Mouse (Mus musculus) testis, adult 2 months (tissue): ENCODE measurements at regions not wholly inside any gene's neighbourhood (a gene's known extent, or its start where the extent isn't known, plus 50 kb on each side); places are given as distances from the start of the nearest gene placed in this dataset.

Experiments
- H3K27ac ChIP-seq: fragments of 200-500 bp; 2 replicates; pipeline ENCODE4 v1.5.1; 2012; ENCODE audit warnings: low read depth, low read length; ENCODE audit not compliant: control insufficient read depth, insufficient read depth
- H3K27me3 ChIP-seq: fragments of 200-500 bp; 2 replicates; pipeline ENCODE4 v1.6.1; 2012; ENCODE audit warnings: mild to moderate bottlenecking, low read length, moderate library complexity; ENCODE audit not compliant: control insufficient read depth, insufficient read depth
- H3K36me3 ChIP-seq: fragments of 200-500 bp; 2 replicates; pipeline ENCODE4 v1.6.1; 2012; ENCODE audit warnings: mild to moderate bottlenecking, low read length; ENCODE audit not compliant: control insufficient read depth, insufficient read depth
- H3K4me1 ChIP-seq: fragments of 200-500 bp; 2 replicates; pipeline ENCODE4 v1.6.1; 2012; ENCODE audit warnings: low read length; ENCODE audit not compliant: control insufficient read depth, insufficient read depth
- H3K4me3 ChIP-seq: fragments of 200-500 bp; 2 replicates; pipeline ENCODE4 v1.5.1; 2012; ENCODE audit warnings: low read depth, mild to moderate bottlenecking, low read length, moderate library complexity, mixed read lengths; ENCODE audit not compliant: control insufficient read depth
- CTCF ChIP-seq: fragments of 200-500 bp; IDR thresholded peaks from 2 replicates; pipeline ENCODE4 v1.5.1; 2012; ENCODE audit warnings: low read depth, mild to moderate bottlenecking, inconsistent platforms, low read length, moderate library complexity; ENCODE audit not compliant: control insufficient read depth, insufficient read depth, insufficient replicate concordance
- POLR2A ChIP-seq: fragments of 200-500 bp; IDR thresholded peaks from 2 replicates; pipeline ENCODE4 v1.6.1; 2012; ENCODE audit warnings: low read depth, mild to moderate bottlenecking, inconsistent platforms, low read length, moderate library complexity; ENCODE audit not compliant: control insufficient read depth

DNA sequence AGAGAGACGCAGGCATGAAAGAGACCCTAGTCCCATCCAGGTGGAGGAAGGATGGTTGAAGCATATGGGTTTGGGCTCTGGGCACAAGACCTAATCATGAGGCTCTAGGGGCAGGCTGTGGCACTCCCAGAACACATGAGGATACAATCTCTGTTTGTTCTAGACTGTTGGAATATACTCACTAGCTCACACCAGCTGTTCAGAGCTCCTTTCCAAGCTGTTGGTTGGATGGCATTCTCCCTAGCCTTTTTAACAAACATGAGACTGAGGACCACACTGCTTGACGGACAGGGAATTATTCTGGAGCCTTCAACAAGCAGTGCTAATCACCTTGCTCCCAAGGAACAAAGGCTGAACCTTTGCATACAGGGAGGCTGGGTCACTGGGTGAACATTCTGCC is 263.6 kb downstream of the Qk start:
- Histone ChIP-seq H3K36me3 (no peaks in the 10 kb centered on the region), H3K4me3 (no peak overlapping the region), H3K27ac (no peak overlapping the region), H3K27me3 (no peaks in the 10 kb centered on the region), H3K4me1 (no peaks in the 10 kb centered on the region)
- TF ChIP-seq POLR2A (no peak), CTCF (no peak)

DNA sequence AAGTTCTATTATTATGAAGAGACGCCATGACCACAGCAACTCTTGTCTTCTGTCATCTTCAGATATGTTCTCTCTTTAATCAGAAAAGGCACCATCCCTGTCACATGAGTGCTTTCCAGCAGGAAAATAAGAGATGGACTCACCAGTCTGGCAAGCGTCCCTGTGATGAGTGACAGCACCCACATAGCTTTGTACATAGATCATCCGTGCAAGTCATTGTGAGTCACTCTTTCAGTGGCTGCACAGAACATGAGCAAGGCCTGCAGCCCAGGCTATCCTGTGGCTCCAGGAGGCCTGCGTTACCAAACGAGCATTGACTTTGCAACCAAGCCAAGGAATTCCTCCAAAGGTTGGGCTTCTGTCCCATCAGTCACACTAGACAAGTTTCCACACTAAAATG is 265.3 kb downstream of the Qk start:
- Histone ChIP-seq H3K4me1 (no peaks in the 10 kb centered on the region), H3K27ac (no peak overlapping the region), H3K36me3 (no peaks in the 10 kb centered on the region), H3K4me3 (no peak overlapping the region), H3K27me3 (no peaks in the 10 kb centered on the region)
- TF ChIP-seq CTCF (no peak), POLR2A (no peak)

DNA sequence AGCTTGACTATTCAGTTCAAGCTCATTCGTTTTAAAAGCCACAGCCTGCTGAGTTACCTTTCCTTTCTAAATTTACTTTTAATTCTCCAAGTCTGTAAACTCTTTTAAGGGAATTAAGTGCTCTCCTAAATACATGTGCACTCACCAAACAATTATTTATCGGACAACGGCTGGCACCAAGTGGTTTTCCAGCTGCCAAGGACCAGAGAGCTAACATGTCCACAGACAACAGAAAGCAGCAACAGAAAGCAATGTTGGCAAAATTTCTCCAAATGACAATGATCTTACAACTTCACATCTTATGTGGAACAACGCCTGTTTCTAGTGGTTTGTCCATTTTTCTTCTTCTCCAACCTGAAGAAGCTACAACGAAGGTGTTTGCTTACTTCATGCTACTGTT is 275.3 kb downstream of the Qk start:
- no peak overlapping the region for H3K27ac ChIP-seq
- H3K4me1 ChIP-seq = no peaks in the 10 kb centered on the region
- TF ChIP-seq CTCF (no peak), POLR2A (no peak)
- H3K27me3 ChIP-seq = no peaks in the 10 kb centered on the region
- H3K4me3 ChIP-seq = no peak overlapping the region
- no peaks in the 10 kb centered on the region for H3K36me3 ChIP-seq

DNA sequence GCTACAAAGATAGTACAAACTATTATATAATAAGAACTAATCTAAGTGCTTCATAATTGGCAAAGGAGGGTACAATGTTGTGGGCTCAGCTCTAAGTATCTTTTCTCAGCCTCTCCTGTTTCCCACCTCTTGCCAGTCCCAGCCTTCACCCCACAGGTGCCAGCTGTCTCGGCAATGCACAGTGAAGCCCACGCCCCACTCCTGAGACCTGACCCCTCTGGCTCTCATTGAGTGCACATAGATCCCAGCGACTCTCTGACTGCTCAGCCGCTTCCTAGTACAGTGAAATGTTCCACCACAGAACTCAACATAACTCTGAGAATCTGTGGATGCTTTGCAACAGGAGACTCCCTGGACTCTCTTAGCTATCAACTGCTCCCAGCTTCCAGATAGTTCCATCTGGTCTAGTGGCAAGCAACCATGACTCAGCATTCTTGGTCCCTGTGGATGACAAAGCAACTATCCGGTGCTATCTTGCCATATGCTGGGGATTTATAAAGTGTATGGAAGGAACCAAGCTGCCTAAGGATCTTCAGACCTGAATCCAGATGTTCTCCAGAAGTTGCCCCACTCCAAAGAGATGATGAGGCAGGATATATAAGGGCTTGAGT is 277.5 kb downstream of the Qk start:
- Histone ChIP-seq H3K27ac (no peak overlapping the region), H3K27me3 (no peaks in the 10 kb centered on the region), H3K36me3 (no peaks in the 10 kb centered on the region), H3K4me1 (no peaks in the 10 kb centered on the region), H3K4me3 (no peak overlapping the region)
- TF ChIP-seq POLR2A (no peak), CTCF (no peak)

DNA sequence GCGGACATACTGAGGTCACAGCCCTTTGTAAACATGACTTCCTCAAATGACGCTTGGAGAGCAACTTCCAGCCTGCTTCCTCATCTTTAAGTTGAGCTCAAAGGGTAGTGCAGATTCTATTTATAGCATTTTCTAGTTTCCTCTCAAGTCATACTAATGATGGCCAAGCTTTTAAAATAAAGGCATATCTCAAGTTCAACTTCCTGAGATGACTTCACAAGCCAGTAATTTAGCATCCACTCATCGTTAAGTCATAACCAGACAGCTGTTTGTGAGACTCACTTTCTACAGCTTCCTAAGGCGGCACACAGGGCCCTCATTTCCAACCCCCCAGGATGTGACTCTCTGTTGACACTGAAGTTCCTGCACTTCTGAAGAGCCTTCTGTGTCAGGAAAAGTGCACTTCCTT is 278.7 kb downstream of the Qk start:
- no peak overlapping the region for H3K27ac ChIP-seq
- TF ChIP-seq CTCF (no peak), POLR2A (no peak)
- no peak overlapping the region for H3K4me3 ChIP-seq
- H3K36me3 ChIP-seq = no peaks in the 10 kb centered on the region
- H3K4me1 ChIP-seq = no peaks in the 10 kb centered on the region
- H3K27me3 ChIP-seq = no peaks in the 10 kb centered on the region

DNA sequence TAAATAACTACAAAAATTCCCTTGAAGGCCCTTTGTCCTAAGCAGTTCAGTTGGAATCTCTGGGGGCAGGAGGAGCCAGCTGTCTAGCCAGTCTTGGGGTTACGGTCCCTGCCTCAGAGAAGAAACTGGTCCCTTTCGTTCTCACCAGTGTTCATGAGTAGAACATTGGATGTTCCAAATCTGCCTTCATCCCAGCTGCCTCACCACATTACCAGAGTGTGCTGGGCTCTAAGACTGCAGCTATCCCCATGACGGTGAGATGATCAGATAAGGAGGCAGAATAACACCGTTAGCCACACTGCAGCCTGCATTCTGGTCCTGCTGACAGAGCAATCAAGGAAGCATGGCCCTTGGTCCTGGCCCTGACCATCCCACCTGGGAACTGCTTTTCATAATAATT is 279.3 kb downstream of the Qk start:
- H3K27me3 ChIP-seq = no peaks in the 10 kb centered on the region
- no peaks in the 10 kb centered on the region for H3K36me3 ChIP-seq
- H3K27ac ChIP-seq = no peak overlapping the region
- H3K4me3 ChIP-seq = no peak overlapping the region
- no peaks in the 10 kb centered on the region for H3K4me1 ChIP-seq
- TF ChIP-seq POLR2A (no peak), CTCF (no peak)

DNA sequence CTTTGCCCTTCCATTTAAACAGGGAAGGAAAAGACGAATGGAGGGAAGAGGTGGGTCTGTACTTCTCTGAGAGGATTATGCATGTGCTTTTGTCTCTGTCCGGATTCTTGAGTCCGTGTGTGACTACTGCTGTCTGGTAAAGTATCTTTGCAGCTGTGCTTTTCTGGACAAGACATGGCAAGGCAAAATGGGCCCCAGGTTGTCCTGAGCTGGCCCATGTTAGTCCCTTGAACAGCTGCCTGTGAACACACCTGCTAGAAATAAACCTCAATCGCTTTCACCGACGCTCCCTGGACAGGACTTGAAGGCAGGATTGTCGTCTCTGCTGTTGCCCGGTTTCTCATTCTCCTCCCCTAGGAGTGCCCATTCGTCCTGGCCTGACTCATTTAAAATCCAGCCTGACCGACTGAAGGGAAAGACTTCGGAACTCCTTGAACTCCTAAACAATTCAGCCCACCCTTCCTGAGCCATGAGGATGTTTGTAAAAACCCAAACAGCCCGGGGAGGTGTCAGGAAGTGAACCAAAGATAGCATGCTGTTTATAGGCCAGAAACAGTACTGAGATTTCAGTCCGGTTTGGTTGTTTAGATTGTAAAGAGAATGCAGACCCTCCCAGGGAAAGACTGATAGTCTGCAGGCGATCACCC is 281.7 kb downstream of the Qk start:
- H3K36me3 ChIP-seq = no peaks in the 10 kb centered on the region
- no peaks in the 10 kb centered on the region for H3K27me3 ChIP-seq
- no peaks in the 10 kb centered on the region for H3K4me1 ChIP-seq
- TF ChIP-seq POLR2A (no peak), CTCF (no peak)
- H3K4me3 ChIP-seq = no peak overlapping the region
- H3K27ac ChIP-seq = no peak overlapping the region
